21 mouse cellular contexts compared by ENCODE assay signal in genomic region chr12:39936331-39936730, GRCm38 (mm10).
DNase-seq lines count a peak whose midpoint lies in the region; ATAC-seq lines count a peak whose summit lies in the region.
"Had no signal": no experiment of that assay in that cellular context is flagged by ENCODE, and none has a peak within 500 bp of the region (broad histone marks: within the 10 kb centered on the region; RNA-seq: fewer than 3 reads in every experiment).

No protein-coding gene starts in this region.

- H3K4me3 ChIP-seq in heart, embryonic 10.5 days, result no peak overlapping the region
- no peak overlapping the region for H3K4me3 ChIP-seq in intestine, embryonic 16.5 days (ENCODE audit: low read length)
- H3K4me3 ChIP-seq in intestine, embryonic 15.5 days (replicated peaks), result no peak overlapping the region
- H3K4me3 ChIP-seq in heart, embryonic 16.5 days (ENCODE audit: low read length), result no peak overlapping the region
- H3K4me3 ChIP-seq: erythroblast, embryonic 14.5 days; forebrain, embryonic 13.5 days; gastrocnemius, adult 2 months; hindbrain, embryonic 15.5 days; limb, embryonic 12.5 days; liver, embryonic 13.5 days; neural tube, embryonic 15.5 days had no signal

- H3K27ac ChIP-seq in heart, embryonic 10.5 days, result peak overlapping the region; percentile 7; the same call in 1 of the 2 replicates
- peak overlapping the region; percentile 34; the same call in 1 of the 2 replicates for H3K27ac ChIP-seq in intestine, embryonic 16.5 days (ENCODE audit: low read length)
- H3K27ac ChIP-seq in intestine, embryonic 15.5 days, result no peak overlapping the region
- H3K27ac ChIP-seq in heart, embryonic 16.5 days (ENCODE audit: low read length), result peak overlapping the region; percentile 1; the same call in 1 of the 2 replicates
- H3K27ac ChIP-seq: forebrain, embryonic 13.5 days; gastrocnemius, adult 2 months; hindbrain, embryonic 15.5 days; limb, embryonic 12.5 days; liver, embryonic 13.5 days; neural tube, embryonic 15.5 days had no signal

- H3K9ac ChIP-seq in intestine, embryonic 16.5 days (ENCODE audit: low read depth, low read length), result no peak overlapping the region
- no peak overlapping the region for H3K9ac ChIP-seq in intestine, embryonic 15.5 days
- no peak overlapping the region for H3K9ac ChIP-seq in heart, embryonic 16.5 days (ENCODE audit: low read length)
- H3K9ac ChIP-seq: forebrain, embryonic 13.5 days; hindbrain, embryonic 15.5 days; limb, embryonic 12.5 days; liver, embryonic 13.5 days; lung, embryonic 14.5 days; neural tube, embryonic 15.5 days had no signal

- no peak overlapping the region for H3K4me2 ChIP-seq in intestine, embryonic 16.5 days (ENCODE audit: low read depth, low read length)
- H3K4me2 ChIP-seq in intestine, embryonic 15.5 days (replicated peaks), result no peak overlapping the region
- no peak overlapping the region for H3K4me2 ChIP-seq in heart, embryonic 16.5 days (ENCODE audit: low read depth, low read length)
- H3K4me2 ChIP-seq: forebrain, embryonic 13.5 days; hindbrain, embryonic 15.5 days; limb, embryonic 12.5 days; liver, embryonic 13.5 days; lung, embryonic 14.5 days; neural tube, embryonic 15.5 days had no signal

- no peaks in the 10 kb centered on the region for H3K27me3 ChIP-seq in heart, embryonic 10.5 days (ENCODE audit: insufficient read depth, poor library complexity, severe bottlenecking)
- H3K27me3 ChIP-seq in intestine, embryonic 16.5 days (replicated peaks; ENCODE audit: control insufficient read depth, insufficient read depth, low read length), result no peaks in the 10 kb centered on the region
- no peaks in the 10 kb centered on the region for H3K27me3 ChIP-seq in intestine, embryonic 15.5 days (replicated peaks)
- no peaks in the 10 kb centered on the region for H3K27me3 ChIP-seq in heart, embryonic 16.5 days (ENCODE audit: control insufficient read depth, insufficient read depth, low read length)
- H3K27me3 ChIP-seq: forebrain, embryonic 13.5 days; hindbrain, embryonic 15.5 days; limb, embryonic 12.5 days; liver, embryonic 13.5 days; neural tube, embryonic 15.5 days had no signal

- peaks cover 8% of the 10 kb centered on the region; the same call in 1 of the 2 replicates for H3K4me1 ChIP-seq in heart, embryonic 10.5 days
- H3K4me1 ChIP-seq in intestine, embryonic 16.5 days (ENCODE audit: control insufficient read depth, insufficient read depth, low read length), result no peaks in the 10 kb centered on the region
- no peaks in the 10 kb centered on the region for H3K4me1 ChIP-seq in intestine, embryonic 15.5 days (replicated peaks)
- peaks cover 6% of the 10 kb centered on the region; the same call in 1 of the 2 replicates for H3K4me1 ChIP-seq in heart, embryonic 16.5 days (ENCODE audit: control insufficient read depth, insufficient read depth, low read length)
- H3K4me1 ChIP-seq: forebrain, embryonic 13.5 days; hindbrain, embryonic 15.5 days; limb, embryonic 12.5 days; liver, embryonic 13.5 days; neural tube, embryonic 15.5 days had no signal

- 38% methylated on average over 11 of the region's 11 CpGs for WGBS in heart, embryonic 10.5 days
- 82% methylated on average over 11 of the region's 11 CpGs for WGBS in intestine, embryonic 16.5 days
- WGBS in intestine, embryonic 15.5 days, result 85% methylated on average over 11 of the region's 11 CpGs
- 38% methylated on average over 11 of the region's 11 CpGs for WGBS in heart, embryonic 16.5 days

- no peaks in the 10 kb centered on the region for H3K9me3 ChIP-seq in heart, embryonic 10.5 days
- no peaks in the 10 kb centered on the region for H3K9me3 ChIP-seq in intestine, embryonic 16.5 days (ENCODE audit: control insufficient read depth, low read length)
- no peaks in the 10 kb centered on the region for H3K9me3 ChIP-seq in intestine, embryonic 15.5 days
- no peaks in the 10 kb centered on the region for H3K9me3 ChIP-seq in heart, embryonic 16.5 days (replicated peaks; ENCODE audit: control insufficient read depth, low read length)
- H3K9me3 ChIP-seq: forebrain, embryonic 13.5 days; hindbrain, embryonic 15.5 days; limb, embryonic 12.5 days; liver, embryonic 13.5 days; neural tube, embryonic 15.5 days had no signal

- no peaks in the 10 kb centered on the region for H3K36me3 ChIP-seq in heart, embryonic 10.5 days
- no peaks in the 10 kb centered on the region for H3K36me3 ChIP-seq in intestine, embryonic 16.5 days (ENCODE audit: control insufficient read depth, insufficient read depth, low read length)
- H3K36me3 ChIP-seq in intestine, embryonic 15.5 days, result no peaks in the 10 kb centered on the region
- H3K36me3 ChIP-seq in heart, embryonic 16.5 days (ENCODE audit: control insufficient read depth, insufficient read depth), result no peaks in the 10 kb centered on the region
- H3K36me3 ChIP-seq: hindbrain, embryonic 15.5 days; limb, embryonic 12.5 days; liver, embryonic 13.5 days; neural tube, embryonic 15.5 days had no signal

- intact Hi-C loops in heart, postnatal 25 days (cut with DNase I), result no loop called here

- no peak for DNase-seq in heart, embryonic 10.5 days (ENCODE audit: low spot score)
- no peak for DNase-seq in heart, postnatal 25 days (ENCODE audit: low spot score)
- peak; percentile 35 for DNase-seq in brain, adult 2 months (ENCODE audit: low read depth, low spot score)
- no peak for DNase-seq in cerebellum, adult 11 months
- DNase-seq: cerebellum, adult 8-10 months; gastrocnemius, adult 2 months; kidney, adult 2 months; kidney, postnatal 10 days; liver, embryonic 13.5 days; lung, embryonic 14.5 days; lung, postnatal 36 days; thymus, adult 2 months had no signal

- ATAC-seq in intestine, embryonic 16.5 days, result no peak
- no peak for ATAC-seq in intestine, embryonic 15.5 days
- ATAC-seq in heart, embryonic 16.5 days (replicated peaks; ENCODE audit: extremely low read depth, insufficient read depth, low FRiP score), result no peak
- no peak for ATAC-seq in megakaryocyte-erythroid progenitor cell, adult 5-6 weeks (replicated peaks; ENCODE audit: low FRiP score, low TSS enrichment, poor library complexity, severe bottlenecking)
- ATAC-seq: forebrain, embryonic 13.5 days had no signal
